Mouse (Mus musculus): ENCODE measurements around the gene Mgrn1.

Gene Mgrn1

DNA sequence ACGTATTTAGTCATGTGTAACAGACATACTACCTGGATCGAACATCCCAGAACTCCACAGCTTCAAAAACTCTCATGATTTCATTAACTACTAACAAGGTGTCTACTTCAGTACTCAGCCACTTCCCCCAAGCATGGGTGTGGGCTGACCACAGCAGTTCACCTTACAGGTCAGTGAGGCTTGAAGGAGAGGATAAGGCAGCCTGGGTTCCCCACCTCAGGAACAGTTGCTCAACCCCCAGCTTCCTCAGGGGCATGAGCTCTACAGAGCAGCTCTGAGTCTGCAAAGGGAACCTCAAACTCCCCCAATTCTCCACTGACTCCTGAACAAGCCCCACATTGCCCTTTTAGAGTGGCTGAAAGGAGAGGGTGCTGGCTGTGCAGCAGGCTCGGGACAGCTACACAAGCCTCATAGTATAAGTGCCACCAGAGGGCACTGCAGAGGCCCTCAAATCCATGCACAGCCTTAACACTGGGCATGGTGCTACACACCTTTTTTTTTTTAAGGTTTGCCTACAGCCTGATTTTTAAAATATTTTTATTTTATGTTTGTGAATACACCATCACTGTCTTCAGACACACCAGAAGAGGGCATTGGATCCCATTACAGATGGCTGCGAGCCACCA lies 93.8 kb downstream of the Mgrn1 start:
- no peak for DNase-seq (ENCODE audit: low spot score in 2 of 2)

DNA sequence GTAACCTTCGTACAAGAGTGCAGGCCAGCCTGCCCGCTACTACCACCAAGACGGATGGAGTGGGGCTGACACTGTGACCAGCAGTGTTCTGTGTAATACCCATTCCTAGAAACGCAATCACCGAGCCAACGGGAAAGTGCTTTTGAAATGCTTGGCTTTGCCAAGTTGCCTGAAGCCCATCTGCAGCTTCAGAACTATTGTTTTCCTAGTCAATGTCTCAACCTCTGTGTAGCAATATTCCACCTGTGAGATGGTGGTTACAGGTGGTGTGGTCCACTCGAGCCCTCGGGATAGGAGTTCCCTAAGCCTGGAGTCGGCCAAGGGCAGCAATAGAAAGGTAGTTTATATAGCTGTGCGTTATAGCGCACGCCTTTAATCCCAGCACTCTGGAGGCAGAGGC lies 98.7 kb downstream of the Mgrn1 start:
- no peak for DNase-seq (ENCODE audit: low spot score in 2 of 2)

Data from urinary bladder, postnatal 4 days (tissue).